Mouse (Mus musculus): Measurements from ENCODE around the gene Slc16a8.

DNA sequence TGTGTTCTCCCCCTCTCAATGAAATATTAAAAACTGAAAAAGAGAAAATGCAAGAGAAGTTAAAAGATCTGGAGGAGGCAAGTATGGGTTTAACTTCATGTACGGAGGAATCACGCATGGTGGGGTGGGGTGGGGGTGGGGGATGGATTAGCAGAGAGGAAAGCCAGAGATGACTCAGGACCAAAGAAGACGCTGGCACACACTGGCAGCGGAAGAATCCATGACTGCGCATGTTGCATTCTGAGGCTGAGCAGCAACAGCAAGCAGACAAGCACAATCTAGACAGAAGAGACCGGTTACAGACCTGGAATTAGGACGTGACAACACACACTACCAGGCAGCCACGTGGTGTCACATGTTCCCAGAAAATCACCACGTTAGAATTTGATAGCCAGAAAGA, 38.2 kb upstream of the Slc16a8 start:
- TF ChIP-seq ZNF384 (IDR thresholded peaks at IDR 0.05; ENCODE audit: low read depth, low read length) (no peak), HCFC1 (IDR thresholded peaks at IDR 0.05; ENCODE audit: borderline replicate concordance, insufficient read depth, low read length) (no peak), MAFK (IDR thresholded peaks at IDR 0.05; ENCODE audit: insufficient read depth, low read depth, low read length) (no peak), ZC3H11A (IDR thresholded peaks at IDR 0.05; ENCODE audit: borderline replicate concordance, low read depth, low read length) (no peak)
